Mouse (Mus musculus) stomach, postnatal 0 days (tissue): ENCODE measurements around the gene Esyt1. TPM values are rescaled to one million over a fixed set of nuclear protein-coding genes. Genes with fewer than 3 reads are reported as not detected.

ENCODE experiments used
- ATAC-seq: fragments of 200-750 bp; cut with Nextera tagmentation; 2 replicates; pipeline ENCODE4 v1.8.0; 2017; ENCODE audit not compliant: low FRiP score, low TSS enrichment
- DNase-seq: peaks from one replicate; pipeline ENCODE4 v3.0.0-alpha.2; 2016; ENCODE audit warnings: low spot score
- H3K27ac ChIP-seq: fragments of 300-500 bp; sonication (generic); replicated peaks from 2 replicates; pipeline ENCODE4 v1.5.1; 2014; ENCODE audit warnings: mild to moderate bottlenecking, control low read depth
- H3K27me3 ChIP-seq: fragments of 300-500 bp; sonication (generic); 2 replicates; pipeline ENCODE4 v1.6.1; 2014; ENCODE audit warnings: low read length; ENCODE audit not compliant: control insufficient read depth, insufficient read depth
- H3K36me3 ChIP-seq: fragments of 300-500 bp; sonication (generic); 2 replicates; pipeline ENCODE4 v1.6.1; 2014; ENCODE audit warnings: low read length, mixed read lengths; ENCODE audit not compliant: control insufficient read depth, insufficient read depth
- H3K4me1 ChIP-seq: fragments of 300-500 bp; sonication (generic); replicated peaks from 2 replicates; pipeline ENCODE4 v1.6.1; 2014; ENCODE audit warnings: antibody characterized with exemption; ENCODE audit not compliant: control insufficient read depth, insufficient read depth
- H3K4me2 ChIP-seq: fragments of 300-500 bp; sonication (generic); replicated peaks from 2 replicates; pipeline ENCODE4 v1.6.1; 2014; ENCODE audit warnings: low read depth, mild to moderate bottlenecking, control low read depth, moderate library complexity
- H3K4me3 ChIP-seq: fragments of 300-500 bp; sonication (generic); 2 replicates; pipeline ENCODE4 v1.5.1; 2014; ENCODE audit warnings: low read depth, low read length, control low read depth
- H3K9ac ChIP-seq: fragments of 300-500 bp; sonication (generic); 2 replicates; pipeline ENCODE4 v1.6.1; 2014; ENCODE audit warnings: mild to moderate bottlenecking, low read length, control low read depth, mixed read lengths
- H3K9me3 ChIP-seq: fragments of 300-500 bp; sonication (generic); 2 replicates; pipeline ENCODE4 v1.6.1; 2016; ENCODE audit warnings: low read length; ENCODE audit not compliant: control insufficient read depth
- CTCF ChIP-seq: IDR thresholded peaks from 2 replicates; pipeline ENCODE4 v1.5.1; 2016; ENCODE audit warnings: antibody characterized with exemption, low read depth, mild to moderate bottlenecking, moderate library complexity
- EP300 ChIP-seq: optimal IDR thresholded peaks from 2 replicates; pipeline ENCODE3; 2016; ENCODE audit warnings: antibody characterized with exemption
- WGBS: fragments of 180-500 bp; shearing (Covaris S2); extraction: QIAGEN DNeasy Blood & Tissue Kit; methylation state at CpG from one replicate; pipeline ENCODE4 v1.1.7; 2014; 5-methylcytosine and 5-hydroxymethylcytosine counted together
- polyA plus RNA-seq: library from polyadenylated mRNA; unstranded; fragments of >200 nt; fragmentation: Nextera tagmentation; extraction: Ambion mirVana; gene quantifications from 2 replicates; pipeline ENCODE4 v1.2.1, GENCODE M21; 2015

Esyt1 gene
- polyA plus RNA-seq, 1 experiment from 2014 or later: 15.0 TPM

DNA sequence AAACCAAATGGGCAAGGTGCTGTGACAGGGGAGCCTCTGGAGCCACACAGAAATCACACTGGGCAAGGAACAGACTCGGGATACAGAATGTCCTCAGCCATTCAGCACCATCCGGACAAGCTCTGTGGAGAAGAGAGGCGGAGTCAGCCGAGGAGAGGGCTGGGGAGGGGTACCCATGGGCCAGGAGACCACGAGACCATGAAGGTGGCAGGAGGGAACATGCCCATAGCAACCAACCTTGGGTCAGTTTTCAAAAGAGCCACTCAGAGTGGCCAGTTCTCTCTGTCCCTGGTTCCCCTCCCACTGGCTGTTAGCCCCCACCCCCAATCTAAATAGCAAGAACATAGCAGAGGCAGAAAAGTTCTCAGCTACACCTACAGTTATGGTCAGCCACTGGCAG is 34.8 kb downstream of the Esyt1 start:
- H3K4me2 ChIP-seq: peak overlapping the region; percentile 85
- peak overlapping the region; percentile 99 for H3K27ac ChIP-seq
- H3K36me3 ChIP-seq: peaks cover 29% of the 10 kb centered on the region
- ATAC-seq (no peak), DNase-seq (no peak)
- peak overlapping the region; percentile 84 for H3K4me3 ChIP-seq
- TF ChIP-seq CTCF (no peak), EP300 (no peak)
- 23% methylated on average over 5 of the region's 5 CpGs for WGBS
- no peaks in the 10 kb centered on the region for H3K9me3 ChIP-seq
- no peaks in the 10 kb centered on the region for H3K27me3 ChIP-seq
- peak overlapping the region; percentile 59 for H3K9ac ChIP-seq
- H3K4me1 ChIP-seq: peaks cover 4% of the 10 kb centered on the region; the same call in 1 of the 2 replicates

DNA sequence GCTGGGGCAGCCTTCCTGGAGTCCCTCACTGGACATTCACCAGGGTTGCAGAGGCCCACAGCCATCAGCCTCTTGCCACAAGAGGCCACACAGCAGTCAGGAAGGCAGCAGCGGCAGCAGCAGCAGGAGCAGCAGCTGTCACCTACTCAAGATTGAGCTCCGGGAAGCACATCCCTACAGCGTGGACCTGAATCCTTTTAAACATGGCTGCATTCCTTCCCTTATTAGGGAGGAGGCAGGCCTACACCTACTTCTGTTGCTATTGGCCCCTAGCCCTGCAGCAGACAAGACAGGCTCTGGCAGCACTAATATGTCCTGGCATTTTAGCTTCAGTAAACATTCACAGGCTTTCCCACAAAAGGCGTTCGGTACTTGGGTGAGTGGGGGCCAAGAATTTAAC is 35.4 kb downstream of the Esyt1 start:
- Histone ChIP-seq H3K36me3 (peaks cover 34% of the 10 kb centered on the region), H3K27ac (peak overlapping the region; percentile 99), H3K4me3 (peak overlapping the region; percentile 12; the same call in 1 of the 2 replicates), H3K4me1 (peaks cover 4% of the 10 kb centered on the region; the same call in 1 of the 2 replicates), H3K9ac (peak overlapping the region; percentile 43; the same call in 1 of the 2 replicates), H3K9me3 (no peaks in the 10 kb centered on the region), H3K4me2 (peak overlapping the region; percentile 31), H3K27me3 (no peaks in the 10 kb centered on the region)
- TF ChIP-seq CTCF (no peak), EP300 (no peak)
- 17% methylated on average over 5 of the region's 5 CpGs for WGBS
- ATAC-seq (no peak), DNase-seq (no peak)

DNA sequence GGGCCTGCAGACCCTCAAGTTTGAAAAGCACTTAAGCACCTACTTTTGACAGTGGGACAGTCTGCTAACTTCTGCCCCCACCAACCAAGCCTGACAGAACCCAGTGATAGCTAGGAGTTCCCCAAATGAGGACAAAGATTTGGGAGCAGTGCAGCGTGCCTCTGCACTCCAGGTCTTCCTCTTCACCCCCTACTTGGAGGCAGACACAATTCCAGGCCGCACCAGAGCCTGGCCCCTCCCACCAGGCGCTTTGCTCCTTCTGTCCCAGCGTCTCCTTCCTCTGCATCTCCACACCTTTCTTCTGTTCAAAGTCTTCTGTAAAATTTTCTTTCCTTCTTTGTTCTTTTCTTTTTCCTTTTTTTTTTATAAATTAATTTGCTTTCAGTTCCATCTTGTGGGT is 35.9 kb downstream of the Esyt1 start:
- Histone ChIP-seq H3K4me1 (peaks cover 4% of the 10 kb centered on the region; the same call in 1 of the 2 replicates), H3K9ac (peak overlapping the region; percentile 43), H3K27ac (peak overlapping the region; percentile 99), H3K27me3 (no peaks in the 10 kb centered on the region), H3K4me3 (peak overlapping the region; percentile 12; the same call in 1 of the 2 replicates), H3K9me3 (no peaks in the 10 kb centered on the region), H3K4me2 (peak overlapping the region; percentile 31), H3K36me3 (peaks cover 34% of the 10 kb centered on the region)
- TF ChIP-seq EP300 (peak; percentile 23), CTCF (no peak)
- 37% methylated on average over 4 of the region's 4 CpGs for WGBS
- DNase-seq (no peak), ATAC-seq (no peak)

DNA sequence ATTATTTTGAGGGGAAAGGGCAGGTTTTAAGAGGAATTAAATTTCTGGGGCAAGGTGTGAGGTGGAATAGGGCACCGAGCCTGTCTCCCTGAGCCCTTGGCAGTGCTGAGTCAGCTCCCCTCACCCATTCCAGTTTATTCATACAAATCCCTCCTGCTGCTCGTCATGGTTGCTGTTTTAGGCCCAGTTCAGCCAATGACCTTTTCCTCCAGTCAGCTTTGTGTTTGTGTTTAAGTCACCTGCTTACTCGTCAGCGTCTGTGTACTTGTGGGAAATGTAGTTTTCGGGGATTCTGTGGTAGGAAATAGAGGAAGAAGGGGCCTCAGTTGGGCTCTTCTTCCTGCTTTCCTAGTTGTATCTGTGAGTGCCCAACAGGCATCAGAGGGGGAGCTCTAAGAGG is 36.3 kb downstream of the Esyt1 start:
- Histone ChIP-seq H3K4me3 (no peak overlapping the region), H3K27me3 (no peaks in the 10 kb centered on the region), H3K4me2 (no peak overlapping the region; the same call in 1 of the 2 replicates), H3K27ac (peak overlapping the region; percentile 99), H3K36me3 (peaks cover 34% of the 10 kb centered on the region), H3K9ac (peak overlapping the region; percentile 43; the same call in 1 of the 2 replicates), H3K4me1 (peaks cover 4% of the 10 kb centered on the region; the same call in 1 of the 2 replicates), H3K9me3 (no peaks in the 10 kb centered on the region)
- ATAC-seq: no peak
- TF ChIP-seq EP300: no peak
- TF ChIP-seq CTCF: no peak
- WGBS: 39% methylated on average over 5 of the region's 5 CpGs
- no peak for DNase-seq

DNA sequence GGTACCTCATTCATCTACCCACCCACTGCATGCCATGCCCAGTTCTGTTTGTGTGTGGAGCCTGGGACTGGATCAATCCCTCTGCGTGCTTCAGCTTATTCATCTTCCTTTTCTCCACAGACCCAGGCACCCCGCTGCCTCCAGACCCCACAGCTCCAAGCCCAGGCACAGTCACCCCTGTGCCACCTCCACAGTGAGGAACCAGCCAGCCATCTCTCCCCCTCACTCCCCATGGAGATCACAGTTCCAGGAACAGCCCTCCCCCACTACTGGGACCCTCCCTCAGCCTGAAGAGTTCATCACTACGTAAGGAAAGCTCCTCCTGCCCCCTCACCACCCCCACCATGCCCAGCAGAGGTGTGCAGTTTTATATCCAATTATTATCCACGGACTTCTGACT is 36.9 kb downstream of the Esyt1 start:
- Histone ChIP-seq H3K9ac (no peak overlapping the region), H3K4me2 (no peak overlapping the region), H3K4me1 (peaks cover 4% of the 10 kb centered on the region; the same call in 1 of the 2 replicates), H3K27ac (peak overlapping the region; percentile 99; the same call in 1 of the 2 replicates), H3K9me3 (no peaks in the 10 kb centered on the region), H3K4me3 (no peak overlapping the region), H3K27me3 (no peaks in the 10 kb centered on the region), H3K36me3 (peaks cover 34% of the 10 kb centered on the region)
- ATAC-seq: no peak
- no peak for DNase-seq
- TF ChIP-seq CTCF (no peak), EP300 (no peak)
- 60% methylated on average over 4 of the region's 4 CpGs for WGBS

DNA sequence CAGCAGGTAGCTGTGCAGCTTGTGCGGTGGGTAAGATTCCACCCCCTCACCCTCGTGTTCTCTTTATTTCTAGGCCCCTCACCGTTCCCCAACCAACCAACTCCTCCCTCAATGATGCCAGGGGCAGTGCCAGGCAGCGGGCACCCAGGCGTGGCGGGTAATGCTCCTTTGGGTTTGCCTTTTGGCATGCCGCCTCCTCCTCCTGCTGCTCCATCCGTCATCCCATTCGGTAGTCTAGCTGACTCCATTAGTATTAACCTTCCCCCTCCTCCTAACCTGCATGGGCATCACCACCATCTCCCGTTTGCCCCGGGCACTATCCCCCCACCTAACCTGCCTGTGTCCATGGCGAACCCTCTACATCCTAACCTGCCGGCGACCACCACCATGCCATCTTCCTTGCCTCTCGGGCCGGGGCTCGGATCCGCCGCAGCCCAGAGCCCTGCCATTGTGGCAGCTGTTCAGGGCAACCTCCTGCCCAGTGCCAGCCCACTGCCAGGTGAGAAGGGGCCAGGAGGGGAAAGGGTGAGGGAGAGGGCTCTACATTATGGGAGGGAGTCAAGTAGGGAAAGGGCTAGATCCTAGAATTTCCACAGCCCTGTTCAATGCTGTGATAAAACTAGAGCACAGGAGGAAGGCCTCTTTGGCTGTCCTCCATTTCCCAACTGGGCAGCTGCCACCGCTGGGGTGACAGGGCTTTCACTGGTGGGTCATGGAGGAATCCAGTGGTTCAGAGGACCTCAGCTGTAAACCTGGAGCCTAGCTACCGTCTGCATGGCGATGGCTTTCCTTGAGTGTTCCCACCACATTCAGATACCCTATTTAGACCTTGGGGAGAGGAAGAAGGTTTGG is 37.6 kb downstream of the Esyt1 start:
- H3K27ac ChIP-seq: peak overlapping the region; percentile 99; the same call in 1 of the 2 replicates
- peaks cover 37% of the 10 kb centered on the region for H3K36me3 ChIP-seq
- no peak overlapping the region for H3K4me3 ChIP-seq
- peaks cover 4% of the 10 kb centered on the region; the same call in 1 of the 2 replicates for H3K4me1 ChIP-seq
- no peak overlapping the region for H3K9ac ChIP-seq
- WGBS: 86% methylated on average over 22 of the region's 22 CpGs
- TF ChIP-seq CTCF: no peak
- TF ChIP-seq EP300: no peak
- no peak overlapping the region for H3K4me2 ChIP-seq
- ATAC-seq: no peak
- H3K9me3 ChIP-seq: no peaks in the 10 kb centered on the region
- H3K27me3 ChIP-seq: no peaks in the 10 kb centered on the region
- DNase-seq: no peak
